Mouse (Mus musculus): ENCODE results near the gene Cpe.

Gene Cpe

GRCm38 (mm10) chr8:64692651-64693201, at the start of gene Cpe:
Gene Cpe, minus strand, starts transcription at chr8:64693054.
- peak; percentile 5 for DNase-seq (ENCODE audit: low read depth)

GRCm38 (mm10) chr8:64740547-64741211, 47.8 kb upstream of the Cpe start:
- DNase-seq (ENCODE audit: low read depth) = no peak

DNA sequence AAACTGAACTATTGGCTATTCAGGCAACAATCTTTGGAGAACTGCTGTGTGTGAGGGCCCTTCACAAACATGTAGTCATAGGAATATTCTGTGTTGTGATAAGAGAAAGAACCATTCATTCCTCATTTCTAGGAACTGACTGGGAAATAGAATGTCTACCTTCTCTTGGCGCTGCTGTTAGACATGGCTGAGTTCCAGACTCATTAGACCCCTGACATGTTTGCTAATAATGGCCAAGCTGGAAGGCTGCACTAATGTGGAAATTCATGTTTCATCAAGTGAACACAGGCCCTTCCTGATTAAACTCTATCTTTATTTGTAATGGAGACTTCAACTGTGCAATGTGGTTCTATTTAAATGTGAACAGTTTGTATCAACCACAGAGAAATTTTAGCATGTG, 46.1 kb upstream of the Cpe start:
- DNase-seq (ENCODE audit: low read depth) = no peak

GRCm38 (mm10) chr8:64736767-64737323, 44.0 kb upstream of the Cpe start:
- DNase-seq (ENCODE audit: low read depth) = no peak

- no peak for DNase-seq (ENCODE audit: low read depth)
Observed at GRCm38 (mm10) chr8:64735161-64735560, 42.3 kb upstream of the Cpe start.

- peak; percentile 96 for DNase-seq (ENCODE audit: low read depth)
Observed at GRCm38 (mm10) chr8:64733271-64733943, 40.6 kb upstream of the Cpe start, which contains the start of gene Msmo1. Gene Msmo1, minus strand, starts transcription at chr8:64733792.

- DNase-seq (ENCODE audit: low read depth) = no peak
Observed at GRCm38 (mm10) chr8:64732596-64732995, 39.7 kb upstream of the Cpe start.

GRCm38 (mm10) chr8:64728156-64728555, 35.3 kb upstream of the Cpe start:
- DNase-seq (ENCODE audit: low read depth) = no peak

DNA sequence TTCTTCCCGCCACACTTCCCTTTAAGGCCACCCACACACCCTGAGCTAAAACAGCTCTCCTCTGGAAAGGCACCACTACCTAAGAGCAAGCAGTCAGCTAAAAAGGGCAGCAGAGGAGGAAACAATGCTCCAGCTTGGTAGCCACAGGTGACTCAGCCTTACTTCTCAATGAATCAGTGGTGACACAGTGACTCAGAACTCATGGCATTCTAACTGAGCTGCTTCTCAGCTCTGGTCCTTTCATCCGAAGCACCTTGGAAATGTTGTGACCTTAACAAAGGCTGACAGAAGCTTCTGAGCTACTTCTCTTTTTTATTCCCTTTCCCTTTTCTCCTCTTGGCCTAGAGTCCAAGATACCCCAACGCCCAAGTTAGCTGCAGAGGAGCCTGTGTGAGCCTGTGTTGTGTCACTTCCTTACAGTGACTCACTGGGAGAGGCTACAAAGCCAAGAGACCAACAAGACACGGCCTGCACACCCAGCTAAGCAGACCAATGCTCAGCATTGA, 33.4 kb upstream of the Cpe start:
- DNase-seq (ENCODE audit: low read depth) = no peak

- no peak for DNase-seq (ENCODE audit: low read depth)
Observed at GRCm38 (mm10) chr8:64723206-64723605, 30.4 kb upstream of the Cpe start.

GRCm38 (mm10) chr8:64717868-64718267, 25.0 kb upstream of the Cpe start:
- DNase-seq (ENCODE audit: low read depth) = no peak

DNA sequence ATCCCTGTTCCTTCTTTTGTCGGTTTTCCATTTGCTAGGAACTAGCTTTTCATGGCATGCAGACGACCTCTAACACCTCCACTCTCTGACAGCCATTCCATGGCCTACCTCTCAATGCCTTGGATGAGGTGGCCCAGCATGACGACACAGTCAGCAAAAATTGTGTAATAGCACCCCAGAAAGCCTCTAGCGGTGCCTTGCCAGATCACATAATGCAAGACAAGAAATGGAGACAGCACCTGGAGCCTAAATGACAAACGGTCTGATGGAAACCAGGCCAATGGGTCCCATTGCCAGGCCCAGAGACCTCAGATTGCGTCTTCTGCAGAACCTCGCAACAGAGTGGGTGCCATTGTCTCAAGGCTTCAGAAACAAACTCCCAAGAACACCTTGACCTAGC, 19.6 kb upstream of the Cpe start:
- DNase-seq (ENCODE audit: low read depth) = no peak

DNA sequence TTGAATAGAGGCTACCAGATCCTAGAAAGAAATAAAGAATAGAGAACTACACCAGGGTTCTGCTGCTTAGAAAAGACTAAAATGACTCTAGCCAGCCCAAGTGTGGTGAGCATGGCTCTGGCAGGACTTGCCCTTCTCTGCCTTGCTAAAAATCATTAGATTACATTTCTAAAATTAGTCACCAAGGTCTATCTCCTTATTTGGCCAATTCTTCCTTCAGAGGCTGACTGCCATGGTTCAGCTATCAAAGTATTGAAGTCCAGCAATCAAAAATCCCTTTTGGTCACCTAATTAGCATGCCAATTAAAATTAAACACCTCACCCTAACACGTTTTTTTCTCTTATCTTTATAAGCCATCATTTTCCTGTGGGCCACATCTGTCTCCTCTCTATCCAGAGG, 18.7 kb upstream of the Cpe start:
- no peak for DNase-seq (ENCODE audit: low read depth)

- no peak for DNase-seq (ENCODE audit: low read depth)
Observed at GRCm38 (mm10) chr8:64707481-64707880, 14.6 kb upstream of the Cpe start.

- no peak for DNase-seq (ENCODE audit: low read depth)
Observed at GRCm38 (mm10) chr8:64703191-64703590, 10.3 kb upstream of the Cpe start.

GRCm38 (mm10) chr8:64691591-64692401, 1.1 kb downstream of the Cpe start:
- no peak for DNase-seq (ENCODE audit: low read depth)

DNA sequence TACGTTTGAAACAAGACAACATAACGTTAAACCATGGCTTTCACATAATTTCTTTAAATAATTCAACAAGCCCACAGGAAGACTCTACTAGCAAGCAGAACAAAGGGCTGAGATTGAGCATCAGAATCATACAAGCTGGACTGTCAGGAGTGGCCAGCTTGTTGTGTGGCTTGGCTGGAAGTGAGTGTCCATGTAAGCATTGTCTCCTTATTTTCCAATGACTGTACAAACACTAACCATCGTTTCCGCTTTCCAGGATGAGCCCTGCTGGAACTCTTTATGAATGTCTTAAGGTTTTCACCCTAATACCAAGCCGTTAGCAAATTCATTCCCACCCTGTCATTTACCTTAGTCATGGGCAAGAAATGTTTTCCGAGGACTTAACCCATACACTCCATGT, 2.0 kb downstream of the Cpe start:
- no peak for DNase-seq (ENCODE audit: low read depth)

- DNase-seq (ENCODE audit: low read depth) = no peak
Observed at GRCm38 (mm10) chr8:64690306-64690705, 2.5 kb downstream of the Cpe start.

- no peak for DNase-seq (ENCODE audit: low read depth)
Observed at GRCm38 (mm10) chr8:64688741-64689140, 4.1 kb downstream of the Cpe start.

DNA sequence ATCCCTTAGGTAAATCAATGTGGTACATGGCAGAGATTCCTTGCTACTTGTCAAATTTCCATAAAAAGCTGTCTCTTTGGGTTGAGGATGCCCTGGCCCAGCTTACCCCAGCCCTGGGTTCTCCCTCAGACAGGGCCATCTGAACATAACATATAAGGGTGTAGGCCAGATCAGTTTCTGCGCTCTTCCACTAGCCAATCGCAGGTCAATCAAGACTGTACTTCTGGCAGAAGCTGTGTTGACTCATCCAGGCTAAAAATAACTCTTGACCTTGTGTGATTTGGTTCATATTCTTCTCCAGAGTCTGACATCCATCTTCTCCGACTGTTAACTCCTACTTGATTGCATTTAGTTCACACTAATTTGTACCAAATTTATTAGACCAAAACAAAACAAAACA, 4.7 kb downstream of the Cpe start:
- DNase-seq (ENCODE audit: low read depth) = no peak

DNA sequence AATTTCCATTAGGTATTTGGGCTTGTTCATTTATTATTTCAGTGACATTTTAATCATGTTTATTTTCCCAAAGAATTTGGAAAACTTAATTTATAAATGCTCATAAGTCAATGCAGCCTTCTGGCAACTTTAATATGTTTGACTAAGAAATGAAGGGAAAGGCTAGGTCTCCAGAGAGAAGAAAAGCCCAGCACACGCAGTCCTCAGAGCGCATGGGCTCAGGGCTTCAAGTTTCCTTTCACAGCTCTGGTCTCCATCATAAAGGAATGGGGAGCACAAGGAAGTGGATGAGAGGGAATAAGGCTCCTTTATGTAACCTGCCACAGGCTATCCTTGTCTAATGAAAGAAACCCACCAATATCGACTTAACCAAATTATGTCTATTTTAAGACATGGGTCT, 10.4 kb downstream of the Cpe start:
- no peak for DNase-seq (ENCODE audit: low read depth)

DNA sequence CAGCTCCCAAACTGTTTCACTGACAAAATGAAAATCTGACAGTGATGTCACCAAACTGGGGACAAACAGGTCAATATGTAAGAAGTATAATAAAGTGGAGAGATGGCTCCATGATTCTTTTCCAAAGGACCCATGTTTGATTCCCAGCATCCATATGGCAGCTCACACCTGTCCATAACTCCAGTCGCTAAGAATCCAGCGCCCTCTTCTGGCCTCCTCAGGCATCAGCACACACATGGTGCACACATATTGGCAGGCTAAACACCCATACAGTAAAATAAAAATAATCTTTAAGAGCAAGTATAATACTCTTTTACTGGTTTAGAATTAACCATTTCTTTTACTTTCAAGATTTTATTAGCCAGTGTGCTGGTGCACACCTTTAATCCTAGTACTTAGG, 16.5 kb downstream of the Cpe start:
- DNase-seq (ENCODE audit: low read depth) = no peak
